Mouse (Mus musculus) kidney, adult 2 months (tissue): ENCODE results near the gene Myoc.

Experiments used
- CTCF ChIP-seq: fragments of 200-500 bp; conservative IDR thresholded peaks from 2 replicates; pipeline ENCODE4 v1.5.1; 2011; ENCODE audit warnings: low read depth, mild to moderate bottlenecking, control low read depth, low read length, moderate library complexity, mixed read lengths; ENCODE audit not compliant: insufficient read depth, insufficient read length
- POLR2A ChIP-seq: fragments of 200-500 bp; IDR thresholded peaks from one replicate; pipeline ENCODE4 v1.6.1; 2011; ENCODE audit warnings: low read depth, low read length, control low read depth

DNA sequence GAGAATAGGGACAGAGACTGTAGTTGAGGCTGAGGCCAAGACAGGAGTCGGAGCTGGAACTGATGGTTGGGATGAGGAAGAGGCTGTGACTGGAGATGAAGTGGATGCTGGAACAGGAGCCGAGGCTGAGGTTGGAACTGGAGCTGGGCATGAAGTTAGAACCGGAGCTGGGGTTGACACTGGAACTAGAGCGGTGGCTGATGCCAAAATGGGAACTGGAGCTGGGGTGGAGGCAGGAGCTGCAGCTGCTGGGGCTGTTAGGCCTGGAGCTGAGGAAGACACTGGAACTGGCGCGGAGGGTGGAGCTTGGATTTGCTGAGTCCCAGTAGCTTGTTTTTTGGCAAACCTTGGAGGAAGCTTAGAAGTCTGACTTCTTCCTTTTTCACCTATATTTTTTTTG, 58.9 kb downstream of the Myoc start:
- TF ChIP-seq POLR2A (no peak), CTCF (no peak)
